Mouse (Mus musculus): Measurements from ENCODE around the gene Gbgt1. TPM values are rescaled to one million over a fixed set of nuclear protein-coding genes. Genes with fewer than 3 reads are reported as not detected.

The Gbgt1 gene
- polyA plus RNA-seq, 1 experiment: 2.5 TPM

- peaks cover 28% of the 10 kb centered on the region for H3K4me1 ChIP-seq (replicated peaks; ENCODE audit: control insufficient read depth, insufficient read depth, low read length)
- 81% methylated on average over 11 of the region's 11 CpGs for WGBS
- no peak for DNase-seq
- no peak overlapping the region for H3K27ac ChIP-seq (ENCODE audit: control insufficient read depth, insufficient read depth, low read length)
- no peak overlapping the region for H3K4me3 ChIP-seq (ENCODE audit: control insufficient read depth, insufficient read depth, low read length)
- H3K36me3 ChIP-seq (ENCODE audit: control insufficient read depth, insufficient read depth, low read length): no peaks in the 10 kb centered on the region
- TF ChIP-seq CTCF (IDR thresholded peaks at IDR 0.05; ENCODE audit: borderline replicate concordance, control insufficient read depth, extremely low read depth, insufficient read depth, low read length, poor library complexity) (no peak), POLR2A (IDR thresholded peaks at IDR 0.05; ENCODE audit: control insufficient read depth, extremely low read depth, insufficient read depth, low read length, poor library complexity) (no peak)
- no peaks in the 10 kb centered on the region for H3K27me3 ChIP-seq (ENCODE audit: control insufficient read depth, insufficient read depth, low read length)
Observed at GRCm38 (mm10) chr2:28534436-28535262, 38.0 kb downstream of the Gbgt1 start.

DNA sequence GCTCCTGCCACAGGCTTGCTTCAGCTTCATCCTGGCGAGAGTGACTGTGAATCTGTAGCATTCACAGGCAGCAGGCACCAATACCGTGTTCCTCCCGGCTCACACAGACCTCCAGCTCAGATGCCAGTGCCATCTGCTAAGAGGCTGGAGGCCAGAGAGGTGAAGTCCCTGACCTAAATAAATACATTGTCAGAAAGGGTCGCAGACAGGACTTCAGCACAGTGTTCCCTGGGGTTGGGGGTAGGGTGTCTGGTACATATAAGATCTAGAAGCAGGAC is 38.5 kb downstream of the Gbgt1 start:
- 84% methylated on average over 4 of the region's 4 CpGs for WGBS
- Histone ChIP-seq H3K4me1 (replicated peaks; ENCODE audit: control insufficient read depth, insufficient read depth, low read length) (peaks cover 34% of the 10 kb centered on the region), H3K27ac (ENCODE audit: control insufficient read depth, insufficient read depth, low read length) (no peak overlapping the region), H3K36me3 (ENCODE audit: control insufficient read depth, insufficient read depth, low read length) (no peaks in the 10 kb centered on the region), H3K27me3 (ENCODE audit: control insufficient read depth, insufficient read depth, low read length) (no peaks in the 10 kb centered on the region), H3K4me3 (ENCODE audit: control insufficient read depth, insufficient read depth, low read length) (no peak overlapping the region)
- DNase-seq: no peak
- TF ChIP-seq POLR2A (IDR thresholded peaks at IDR 0.05; ENCODE audit: control insufficient read depth, extremely low read depth, insufficient read depth, low read length, poor library complexity): no peak
- no peak for TF ChIP-seq CTCF (IDR thresholded peaks at IDR 0.05; ENCODE audit: borderline replicate concordance, control insufficient read depth, extremely low read depth, insufficient read depth, low read length, poor library complexity)

DNA sequence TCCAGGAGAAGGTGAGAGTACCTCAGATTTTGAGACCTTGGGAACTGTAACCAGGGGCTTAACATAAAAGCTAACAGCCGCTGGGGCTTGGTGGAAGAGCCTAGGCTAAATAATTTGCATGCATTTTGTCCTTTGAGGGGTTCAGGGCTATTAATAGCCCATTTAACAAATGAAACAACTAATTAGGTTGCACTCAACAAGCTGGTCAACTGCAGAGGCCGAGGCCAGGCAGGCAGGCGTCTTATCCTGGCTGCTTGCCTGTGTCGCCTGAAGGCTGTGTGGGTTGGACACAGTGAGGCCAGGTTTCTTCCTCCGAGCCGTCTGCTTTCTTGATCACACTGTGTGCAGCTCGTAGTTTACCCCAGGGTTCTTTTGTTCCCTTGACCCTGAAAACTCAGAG is 39.0 kb downstream of the Gbgt1 start:
- 88% methylated on average over 7 of the region's 7 CpGs for WGBS

GRCm38 (mm10) chr2:28536166-28536565 is 39.5 kb downstream of the Gbgt1 start:
- Histone ChIP-seq H3K27ac (ENCODE audit: control insufficient read depth, insufficient read depth, low read length) (no peak overlapping the region), H3K27me3 (ENCODE audit: control insufficient read depth, insufficient read depth, low read length) (no peaks in the 10 kb centered on the region), H3K36me3 (ENCODE audit: control insufficient read depth, insufficient read depth, low read length) (no peaks in the 10 kb centered on the region), H3K4me1 (replicated peaks; ENCODE audit: control insufficient read depth, insufficient read depth, low read length) (peaks cover 40% of the 10 kb centered on the region), H3K4me3 (ENCODE audit: control insufficient read depth, insufficient read depth, low read length) (no peak overlapping the region)
- DNase-seq: no peak
- TF ChIP-seq POLR2A (IDR thresholded peaks at IDR 0.05; ENCODE audit: control insufficient read depth, extremely low read depth, insufficient read depth, low read length, poor library complexity) (no peak), CTCF (IDR thresholded peaks at IDR 0.05; ENCODE audit: borderline replicate concordance, control insufficient read depth, extremely low read depth, insufficient read depth, low read length, poor library complexity) (no peak)
- WGBS: 70% methylated on average over 4 of the region's 4 CpGs

More for the DNA sequence above, 39.0 kb downstream of the Gbgt1 start:
- TF ChIP-seq POLR2A (IDR thresholded peaks at IDR 0.05; ENCODE audit: control insufficient read depth, extremely low read depth, insufficient read depth, low read length, poor library complexity) (no peak), CTCF (IDR thresholded peaks at IDR 0.05; ENCODE audit: borderline replicate concordance, control insufficient read depth, extremely low read depth, insufficient read depth, low read length, poor library complexity) (no peak)
- Histone ChIP-seq H3K36me3 (ENCODE audit: control insufficient read depth, insufficient read depth, low read length) (no peaks in the 10 kb centered on the region), H3K27ac (ENCODE audit: control insufficient read depth, insufficient read depth, low read length) (no peak overlapping the region), H3K4me3 (ENCODE audit: control insufficient read depth, insufficient read depth, low read length) (no peak overlapping the region), H3K27me3 (ENCODE audit: control insufficient read depth, insufficient read depth, low read length) (no peaks in the 10 kb centered on the region), H3K4me1 (replicated peaks; ENCODE audit: control insufficient read depth, insufficient read depth, low read length) (peaks cover 38% of the 10 kb centered on the region)
- DNase-seq: no peak

- TF ChIP-seq POLR2A (IDR thresholded peaks at IDR 0.05; ENCODE audit: control insufficient read depth, extremely low read depth, insufficient read depth, low read length, poor library complexity) (no peak), CTCF (IDR thresholded peaks at IDR 0.05; ENCODE audit: borderline replicate concordance, control insufficient read depth, extremely low read depth, insufficient read depth, low read length, poor library complexity) (no peak)
- DNase-seq: no peak
- H3K4me1 ChIP-seq (replicated peaks; ENCODE audit: control insufficient read depth, insufficient read depth, low read length): peaks cover 40% of the 10 kb centered on the region
- no peak overlapping the region for H3K27ac ChIP-seq (ENCODE audit: control insufficient read depth, insufficient read depth, low read length)
- no peaks in the 10 kb centered on the region for H3K36me3 ChIP-seq (ENCODE audit: control insufficient read depth, insufficient read depth, low read length)
- H3K27me3 ChIP-seq (ENCODE audit: control insufficient read depth, insufficient read depth, low read length): no peaks in the 10 kb centered on the region
- H3K4me3 ChIP-seq (ENCODE audit: control insufficient read depth, insufficient read depth, low read length): no peak overlapping the region
- 83% methylated on average over 11 of the region's 11 CpGs for WGBS
Observed at GRCm38 (mm10) chr2:28536766-28537633, 40.3 kb downstream of the Gbgt1 start.

DNA sequence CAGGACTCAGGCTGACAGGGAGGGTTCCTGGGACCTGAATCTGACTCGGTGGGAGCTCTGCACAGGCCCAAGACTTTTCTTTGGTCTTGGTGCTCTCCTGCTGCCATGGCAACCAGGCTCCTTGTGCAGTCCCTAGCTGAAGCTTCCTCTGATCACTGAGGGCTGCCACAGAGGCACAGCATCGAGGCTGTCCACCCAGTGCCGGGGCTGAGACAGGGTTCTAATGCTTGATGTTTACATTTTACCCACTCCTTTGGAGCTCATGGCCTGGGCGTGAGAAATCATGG is 40.9 kb downstream of the Gbgt1 start:
- Histone ChIP-seq H3K36me3 (ENCODE audit: control insufficient read depth, insufficient read depth, low read length) (no peaks in the 10 kb centered on the region), H3K4me1 (replicated peaks; ENCODE audit: control insufficient read depth, insufficient read depth, low read length) (peaks cover 40% of the 10 kb centered on the region), H3K27ac (ENCODE audit: control insufficient read depth, insufficient read depth, low read length) (no peak overlapping the region), H3K4me3 (ENCODE audit: control insufficient read depth, insufficient read depth, low read length) (no peak overlapping the region), H3K27me3 (ENCODE audit: control insufficient read depth, insufficient read depth, low read length) (no peaks in the 10 kb centered on the region)
- no peak for TF ChIP-seq POLR2A (IDR thresholded peaks at IDR 0.05; ENCODE audit: control insufficient read depth, extremely low read depth, insufficient read depth, low read length, poor library complexity)
- TF ChIP-seq CTCF (IDR thresholded peaks at IDR 0.05; ENCODE audit: borderline replicate concordance, control insufficient read depth, extremely low read depth, insufficient read depth, low read length, poor library complexity): no peak
- WGBS: 62% methylated on average over 4 of the region's 4 CpGs
- DNase-seq: no peak

Measured in thymus, adult 2 months (tissue).